Mouse (Mus musculus) embryonic facial prominence, embryonic 13.5 days (tissue): ENCODE measurements around the gene Bbof1. TPM values are rescaled to one million over a fixed set of nuclear protein-coding genes. Genes with fewer than 3 reads are reported as not detected.
A peak's percentile ranks its signal among the peaks of the same experiment; 100 is the strongest.

Source experiments
- ATAC-seq: fragments of 200-750 bp; cut with Nextera tagmentation; 2 replicates; pipeline ENCODE4 v1.8.0; 2017; ENCODE audit warnings: low read depth; ENCODE audit not compliant: insufficient number of reproducible peaks, insufficient read depth, low FRiP score, low TSS enrichment
- H3K27ac ChIP-seq: fragments of 300-500 bp; sonication (generic); 2 replicates; pipeline ENCODE4 v1.5.1; 2015; ENCODE audit warnings: moderate library complexity, mild to moderate bottlenecking, inconsistent platforms
- H3K27me3 ChIP-seq: fragments of 300-500 bp; sonication (generic); 2 replicates; pipeline ENCODE4 v1.6.1; 2015; ENCODE audit warnings: mild to moderate bottlenecking, inconsistent platforms
- H3K36me3 ChIP-seq: fragments of 300-500 bp; sonication (generic); 2 replicates; pipeline ENCODE4 v1.6.1; 2015; ENCODE audit warnings: mild to moderate bottlenecking, inconsistent platforms
- H3K4me1 ChIP-seq: fragments of 300-500 bp; sonication (generic); 2 replicates; pipeline ENCODE4 v1.6.1; 2015; ENCODE audit warnings: inconsistent platforms
- H3K4me2 ChIP-seq: fragments of 300-500 bp; sonication (generic); 2 replicates; pipeline ENCODE4 v1.6.1; 2015; ENCODE audit warnings: moderate library complexity, mild to moderate bottlenecking, inconsistent platforms
- H3K4me3 ChIP-seq: fragments of 300-500 bp; sonication (generic); 2 replicates; pipeline ENCODE4 v1.5.1; 2015; ENCODE audit warnings: mild to moderate bottlenecking, inconsistent platforms
- H3K9ac ChIP-seq: fragments of 300-500 bp; sonication (generic); 2 replicates; pipeline ENCODE4 v1.6.1; 2015; ENCODE audit warnings: mild to moderate bottlenecking, inconsistent platforms
- H3K9me3 ChIP-seq: fragments of 300-500 bp; sonication (generic); 2 replicates; pipeline ENCODE4 v1.6.1; 2016; ENCODE audit warnings: inconsistent platforms
- WGBS: fragments of 180-500 bp; shearing (Covaris S2); methylation state at CpG from one replicate; pipeline ENCODE4 v1.1.7; 2015; ENCODE audit warnings: mixed read lengths; 5-methylcytosine and 5-hydroxymethylcytosine counted together
- polyA plus RNA-seq: library from polyadenylated mRNA; unstranded; fragments of >200 nt; fragmentation: Nextera tagmentation; extraction: Ambion mirVana; gene quantifications from 2 replicates; pipeline ENCODE4 v1.2.1, GENCODE M21; 2015

Gene Bbof1
- polyA plus RNA-seq, 1 experiment from 2014 or later, result 2.3 TPM

- no peaks in the 10 kb centered on the region for H3K9me3 ChIP-seq
- H3K4me2 ChIP-seq, result no peak overlapping the region
- H3K36me3 ChIP-seq, result no peaks in the 10 kb centered on the region
- ATAC-seq, result no peak
- H3K4me3 ChIP-seq, result no peak overlapping the region
- H3K27me3 ChIP-seq, result no peaks in the 10 kb centered on the region
- no peak overlapping the region for H3K9ac ChIP-seq
- H3K27ac ChIP-seq, result no peak overlapping the region
- WGBS, result 83% methylated on average over 8 of the region's 8 CpGs
- H3K4me1 ChIP-seq, result no peaks in the 10 kb centered on the region
Measured at GRCm38 (mm10) chr12:84388097-84388496, 20.8 kb upstream of the Bbof1 start.

GRCm38 (mm10) chr12:84388774-84389400 is 20.0 kb upstream of the Bbof1 start:
- H3K4me3 ChIP-seq, result no peak overlapping the region
- no peaks in the 10 kb centered on the region for H3K9me3 ChIP-seq
- no peak overlapping the region for H3K27ac ChIP-seq
- 74% methylated on average over 14 of the region's 14 CpGs for WGBS
- no peaks in the 10 kb centered on the region for H3K36me3 ChIP-seq
- H3K4me2 ChIP-seq, result no peak overlapping the region
- H3K9ac ChIP-seq, result no peak overlapping the region
- no peaks in the 10 kb centered on the region for H3K27me3 ChIP-seq
- no peak for ATAC-seq
- H3K4me1 ChIP-seq, result no peaks in the 10 kb centered on the region

GRCm38 (mm10) chr12:84390336-84390735 is 18.5 kb upstream of the Bbof1 start:
- Histone ChIP-seq H3K4me1 (no peaks in the 10 kb centered on the region), H3K4me2 (no peak overlapping the region), H3K4me3 (no peak overlapping the region), H3K36me3 (no peaks in the 10 kb centered on the region), H3K9me3 (no peaks in the 10 kb centered on the region), H3K27ac (no peak overlapping the region), H3K27me3 (no peaks in the 10 kb centered on the region), H3K9ac (no peak overlapping the region; the same call in 1 of the 2 replicates)
- no peak for ATAC-seq
- 77% methylated on average over 6 of the region's 6 CpGs for WGBS

GRCm38 (mm10) chr12:84392681-84393080 is 16.2 kb upstream of the Bbof1 start:
- Histone ChIP-seq H3K4me1 (no peaks in the 10 kb centered on the region), H3K9ac (no peak overlapping the region), H3K27ac (no peak overlapping the region), H3K4me2 (no peak overlapping the region), H3K4me3 (no peak overlapping the region), H3K36me3 (no peaks in the 10 kb centered on the region), H3K9me3 (no peaks in the 10 kb centered on the region), H3K27me3 (no peaks in the 10 kb centered on the region)
- WGBS, result 95% methylated on average over 4 of the region's 4 CpGs
- no peak for ATAC-seq

- 90% methylated on average over 5 of the region's 5 CpGs for WGBS
- Histone ChIP-seq H3K36me3 (no peaks in the 10 kb centered on the region), H3K4me2 (no peak overlapping the region), H3K27ac (no peak overlapping the region), H3K4me3 (no peak overlapping the region), H3K9ac (no peak overlapping the region), H3K9me3 (no peaks in the 10 kb centered on the region), H3K27me3 (no peaks in the 10 kb centered on the region), H3K4me1 (no peaks in the 10 kb centered on the region)
- ATAC-seq, result no peak
Measured at GRCm38 (mm10) chr12:84393847-84394246, 15.0 kb upstream of the Bbof1 start.

- Histone ChIP-seq H3K9me3 (no peaks in the 10 kb centered on the region), H3K27me3 (no peaks in the 10 kb centered on the region), H3K27ac (peak overlapping the region; percentile 68; the same call in 1 of the 2 replicates), H3K36me3 (no peaks in the 10 kb centered on the region), H3K4me2 (no peak overlapping the region), H3K9ac (no peak overlapping the region), H3K4me1 (no peaks in the 10 kb centered on the region), H3K4me3 (no peak overlapping the region)
- WGBS, result 74% methylated on average over 14 of the region's 14 CpGs
- peak; percentile 84 for ATAC-seq
Measured at GRCm38 (mm10) chr12:84396947-84397679, 11.8 kb upstream of the Bbof1 start.

- no peak overlapping the region for H3K4me3 ChIP-seq
- no peak overlapping the region for H3K27ac ChIP-seq
- H3K9ac ChIP-seq, result no peak overlapping the region
- H3K27me3 ChIP-seq, result no peaks in the 10 kb centered on the region
- H3K4me1 ChIP-seq, result no peaks in the 10 kb centered on the region
- no peak for ATAC-seq
- H3K4me2 ChIP-seq, result no peak overlapping the region
- no peaks in the 10 kb centered on the region for H3K9me3 ChIP-seq
- no peaks in the 10 kb centered on the region for H3K36me3 ChIP-seq
Measured at GRCm38 (mm10) chr12:84397685-84398084, 11.2 kb upstream of the Bbof1 start.

GRCm38 (mm10) chr12:84398629-84399028 is 10.2 kb upstream of the Bbof1 start:
- Histone ChIP-seq H3K4me3 (no peak overlapping the region), H3K27ac (no peak overlapping the region), H3K4me2 (no peak overlapping the region), H3K36me3 (no peaks in the 10 kb centered on the region), H3K9ac (no peak overlapping the region), H3K9me3 (no peaks in the 10 kb centered on the region), H3K4me1 (no peaks in the 10 kb centered on the region), H3K27me3 (no peaks in the 10 kb centered on the region)
- WGBS, result 72% methylated on average over 5 of the region's 5 CpGs
- no peak for ATAC-seq

GRCm38 (mm10) chr12:84399135-84399534 is 9.7 kb upstream of the Bbof1 start:
- Histone ChIP-seq H3K27me3 (no peaks in the 10 kb centered on the region), H3K4me3 (no peak overlapping the region), H3K4me1 (no peaks in the 10 kb centered on the region), H3K4me2 (no peak overlapping the region), H3K27ac (no peak overlapping the region), H3K9ac (no peak overlapping the region), H3K36me3 (no peaks in the 10 kb centered on the region), H3K9me3 (no peaks in the 10 kb centered on the region)
- 56% methylated on average over 9 of the region's 9 CpGs for WGBS
- ATAC-seq, result no peak

GRCm38 (mm10) chr12:84399663-84400062 is 9.2 kb upstream of the Bbof1 start:
- Histone ChIP-seq H3K27ac (no peak overlapping the region), H3K27me3 (no peaks in the 10 kb centered on the region), H3K4me1 (no peaks in the 10 kb centered on the region), H3K9me3 (no peaks in the 10 kb centered on the region), H3K4me2 (no peak overlapping the region), H3K36me3 (no peaks in the 10 kb centered on the region), H3K9ac (no peak overlapping the region), H3K4me3 (no peak overlapping the region)
- no peak for ATAC-seq
- WGBS, result 74% methylated on average over 9 of the region's 9 CpGs

- no peaks in the 10 kb centered on the region for H3K27me3 ChIP-seq
- no peak overlapping the region for H3K9ac ChIP-seq
- no peak overlapping the region for H3K27ac ChIP-seq
- ATAC-seq, result no peak
- no peak overlapping the region for H3K4me2 ChIP-seq
- 84% methylated on average over 3 of the region's 3 CpGs for WGBS
- no peak overlapping the region for H3K4me3 ChIP-seq
- H3K36me3 ChIP-seq, result no peaks in the 10 kb centered on the region
- H3K9me3 ChIP-seq, result no peaks in the 10 kb centered on the region
- H3K4me1 ChIP-seq, result no peaks in the 10 kb centered on the region
Measured at GRCm38 (mm10) chr12:84400068-84400467, 8.8 kb upstream of the Bbof1 start.

- Histone ChIP-seq H3K27ac (no peak overlapping the region), H3K27me3 (no peaks in the 10 kb centered on the region), H3K4me2 (no peak overlapping the region), H3K4me3 (no peak overlapping the region), H3K9ac (no peak overlapping the region), H3K4me1 (no peaks in the 10 kb centered on the region), H3K36me3 (no peaks in the 10 kb centered on the region), H3K9me3 (no peaks in the 10 kb centered on the region)
- 76% methylated on average over 3 of the region's 3 CpGs for WGBS
- ATAC-seq, result no peak
Measured at GRCm38 (mm10) chr12:84400653-84401052, 8.2 kb upstream of the Bbof1 start.
